Mouse (Mus musculus) heart, adult 2 months (tissue): ENCODE data around the gene Icosl.

Experiments used
- CTCF ChIP-seq: fragments of 200-600 bp; IDR thresholded peaks from 2 replicates; pipeline ENCODE4 v1.8.1; 2022; ENCODE audit warnings: antibody characterized with exemption, mild to moderate bottlenecking, moderate library complexity
- POLR2A ChIP-seq: fragments of 200-500 bp; IDR thresholded peaks from 2 replicates; pipeline ENCODE4 v1.6.1; 2011; ENCODE audit warnings: mild to moderate bottlenecking, low read depth, low read length, control low read depth; ENCODE audit not compliant: insufficient read depth

GRCm38 (mm10) chr10:78049519-78050035 is 19.5 kb upstream of the Icosl start:
- no peak for TF ChIP-seq POLR2A
- TF ChIP-seq CTCF: no peak
